Mouse (Mus musculus) embryonic facial prominence, embryonic 13.5 days (tissue): ENCODE results near the gene Xrcc6. TPM values are rescaled to one million over a fixed set of nuclear protein-coding genes. Genes with fewer than 3 reads are reported as not detected.

Experiments used
- polyA plus RNA-seq: library from polyadenylated mRNA; unstranded; fragments of >200 nt; fragmentation: Nextera tagmentation; extraction: Ambion mirVana; gene quantifications from 2 replicates; pipeline ENCODE4 v1.2.1, GENCODE M21; 2015

Xrcc6 gene
- polyA plus RNA-seq, 1 experiment from 2014 or later = 98.2 TPM

Other genes starting within 250 kb of the Xrcc6 start
- 35.4 and 45.7 TPM in 2 replicates for gene Zc3h7b, start 242.8 kb upstream of the Xrcc6 start, polyA plus RNA-seq
- gene Rangap1, start 242.3 kb upstream of the Xrcc6 start, polyA plus RNA-seq = 103 and 116 TPM in 2 replicates
- 29.4 and 30.3 TPM in 2 replicates for gene Tef, start 185.4 kb upstream of the Xrcc6 start, polyA plus RNA-seq
- gene Tob2, start 129.0 kb upstream of the Xrcc6 start, polyA plus RNA-seq = 25.6 and 26.7 TPM in 2 replicates
- gene Phf5a, start 115.9 kb upstream of the Xrcc6 start, polyA plus RNA-seq = 164 and 172 TPM in 2 replicates
- gene Aco2, start 115.5 kb upstream of the Xrcc6 start, polyA plus RNA-seq = 148 and 151 TPM in 2 replicates
- gene Polr3h, start 61.6 kb upstream of the Xrcc6 start, polyA plus RNA-seq = 51.8 and 63.9 TPM in 2 replicates
- gene Csdc2, start 51.1 kb upstream of the Xrcc6 start, polyA plus RNA-seq = 10.9 and 11.4 TPM in 2 replicates
- gene Pmm1, start 26.9 kb upstream of the Xrcc6 start, polyA plus RNA-seq = 30.0 and 35.7 TPM in 2 replicates
- not detected in 2 replicates for gene 1700029P11Rik, start 7.3 kb upstream of the Xrcc6 start, polyA plus RNA-seq
- gene Desi1, start 46.0 kb downstream of the Xrcc6 start, polyA plus RNA-seq = 25.8 and 28.6 TPM in 2 replicates
- gene Snu13, start 59.8 kb downstream of the Xrcc6 start, polyA plus RNA-seq = 281 and 331 TPM in 2 replicates
- 0.08 TPM in 1 of 2 replicates, not detected in the other for gene 4930407I10Rik, start 71.3 kb downstream of the Xrcc6 start, polyA plus RNA-seq
- gene Mei1, start 82.2 kb downstream of the Xrcc6 start, polyA plus RNA-seq = 0.15 TPM in 1 of 2 replicates, not detected in the other
- gene Ccdc134, start 140.1 kb downstream of the Xrcc6 start, polyA plus RNA-seq = 22.7 and 26.8 TPM in 2 replicates
- gene Srebf2, start 159.3 kb downstream of the Xrcc6 start, polyA plus RNA-seq = 146 and 160 TPM in 2 replicates
- gene Shisa8, start 225.0 kb downstream of the Xrcc6 start, polyA plus RNA-seq = 0.18 and 0.50 TPM in 2 replicates
- gene Tnfrsf13c, start 236.5 kb downstream of the Xrcc6 start, polyA plus RNA-seq = 0.17 TPM in 1 of 2 replicates, not detected in the other